Mouse (Mus musculus) thymus, postnatal 14 days (tissue): ENCODE data around the gene Hspa2.
A peak's percentile ranks its signal among the peaks of the same experiment; 100 is the strongest.
"Not testable (repeated sequence)": the region's sequence is repeated elsewhere in the genome, so short reads cannot be mapped to it uniquely, and the experiment has no call there.

Experiments used
- DNase-seq: peaks from one replicate; pipeline ENCODE4 v3.0.0; 2021

The Hspa2 gene

DNA sequence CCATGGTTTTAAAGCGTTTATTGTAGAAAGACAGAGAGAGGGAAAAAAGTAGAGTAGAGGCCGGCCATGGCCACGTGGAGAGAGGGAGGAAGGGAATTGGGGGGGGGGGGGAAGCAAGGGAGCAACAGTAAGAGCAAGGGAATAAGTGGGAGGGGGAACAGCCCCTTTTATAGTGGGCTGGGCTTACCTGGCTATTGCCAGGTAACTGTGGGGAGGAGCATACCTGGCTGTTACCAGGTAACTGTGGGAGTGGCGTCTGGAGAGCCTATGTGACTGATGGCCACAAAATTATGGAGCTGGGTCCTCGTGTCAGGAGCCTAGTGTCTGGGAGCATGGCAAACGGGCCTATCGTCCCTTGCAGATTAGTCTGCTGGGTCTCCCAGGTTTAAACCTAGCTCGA, 31.6 kb downstream of the Hspa2 start:
- no peak for DNase-seq

DNA sequence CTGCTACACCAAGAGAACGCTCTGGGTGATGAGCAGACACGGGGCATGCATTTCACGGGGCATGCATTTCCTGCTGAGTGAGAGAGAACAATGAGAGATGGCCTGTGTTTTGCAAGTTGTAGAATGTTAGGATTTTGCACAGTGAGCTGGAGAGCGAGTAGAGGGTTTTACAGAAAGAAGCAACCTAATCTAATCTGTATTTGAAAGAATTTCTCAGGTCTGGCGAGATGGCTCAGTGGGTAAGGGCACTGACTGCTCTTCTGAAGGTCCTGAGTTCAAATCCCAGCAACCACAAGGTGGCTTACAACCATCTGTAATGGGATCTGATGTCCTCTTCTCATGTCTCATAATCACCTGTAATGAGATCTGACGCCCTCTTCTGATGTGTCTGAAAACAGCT, 39.5 kb downstream of the Hspa2 start:
- DNase-seq, result not testable (repeated sequence)

DNA sequence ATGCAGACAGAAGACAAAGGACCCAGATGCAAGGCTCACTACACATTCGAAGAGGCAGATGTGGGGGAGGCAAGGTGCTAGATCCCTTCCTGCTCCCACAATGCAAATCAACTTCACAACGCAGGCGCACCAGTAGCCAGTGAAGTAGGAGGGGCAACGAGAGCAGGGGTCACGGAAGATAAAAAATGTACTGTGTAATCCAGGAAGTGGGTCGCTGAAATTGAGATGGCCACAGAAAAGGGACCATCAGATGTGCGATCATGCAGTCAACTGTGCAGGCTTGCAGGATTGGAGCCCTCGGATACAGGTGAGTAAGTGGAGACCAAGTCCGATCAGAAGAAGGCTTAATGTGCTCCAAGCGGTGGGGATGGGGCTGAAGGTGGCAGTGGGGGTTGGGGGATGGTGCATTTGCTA, 40.4 kb downstream of the Hspa2 start:
- peak; percentile 15 for DNase-seq

DNA sequence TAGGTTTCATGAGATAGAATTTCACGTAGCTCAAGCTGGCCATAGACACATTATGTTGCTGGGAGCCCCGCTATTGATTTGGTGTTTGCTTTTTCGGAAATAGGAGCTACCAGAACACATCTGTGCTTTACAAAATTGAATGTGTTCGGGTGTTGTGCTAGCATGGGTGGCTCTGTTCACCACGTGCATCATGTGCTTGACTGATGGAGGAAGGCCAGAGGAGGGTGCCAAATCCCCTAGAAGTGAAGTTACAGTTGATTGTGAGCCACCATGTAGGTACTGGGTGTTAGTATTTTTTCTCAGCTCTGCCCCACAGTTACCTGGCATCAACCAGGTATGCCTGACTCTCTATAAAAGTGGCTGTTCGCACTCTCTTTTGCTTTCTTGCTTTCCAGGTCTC, 40.9 kb downstream of the Hspa2 start:
- DNase-seq, result no peak

DNA sequence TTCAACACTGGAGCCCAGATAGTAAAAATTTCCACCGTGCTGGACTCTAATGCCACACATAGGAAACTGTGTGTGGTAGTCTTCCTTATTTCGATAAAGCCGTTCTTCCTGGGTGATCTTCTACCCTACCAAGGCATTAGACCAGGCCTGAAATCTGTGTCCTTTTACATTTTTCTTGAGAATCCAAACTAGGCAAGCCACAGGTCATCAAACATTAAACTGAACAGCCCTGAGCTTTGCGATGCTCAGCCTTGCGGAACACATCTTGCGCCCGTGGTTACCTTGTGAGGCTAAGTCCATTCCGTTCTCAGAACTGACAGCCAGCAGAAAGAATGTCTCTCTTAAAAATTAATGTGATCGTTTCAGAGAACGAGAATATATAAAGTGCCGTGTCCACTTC, 42.2 kb downstream of the Hspa2 start:
- no peak for DNase-seq

DNA sequence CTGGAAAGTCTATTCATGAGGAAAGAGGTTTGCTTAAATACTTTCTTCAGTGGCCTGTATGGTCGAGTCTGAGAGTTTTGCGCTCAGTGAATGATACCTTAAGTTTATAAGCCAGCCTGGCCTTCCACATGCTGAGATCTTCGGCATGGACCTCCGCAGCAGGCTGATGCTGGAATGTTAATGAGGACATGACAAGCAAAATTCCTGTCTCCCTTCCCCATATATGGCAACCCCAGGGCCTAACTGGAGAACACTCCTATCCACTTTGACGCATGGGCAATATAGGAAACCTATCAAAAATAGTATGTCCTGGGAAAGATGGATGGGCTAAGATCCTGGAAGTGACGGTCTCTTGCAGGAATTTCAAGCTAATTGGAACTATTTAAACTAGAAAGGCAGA, 44.2 kb downstream of the Hspa2 start:
- DNase-seq, result no peak

DNA sequence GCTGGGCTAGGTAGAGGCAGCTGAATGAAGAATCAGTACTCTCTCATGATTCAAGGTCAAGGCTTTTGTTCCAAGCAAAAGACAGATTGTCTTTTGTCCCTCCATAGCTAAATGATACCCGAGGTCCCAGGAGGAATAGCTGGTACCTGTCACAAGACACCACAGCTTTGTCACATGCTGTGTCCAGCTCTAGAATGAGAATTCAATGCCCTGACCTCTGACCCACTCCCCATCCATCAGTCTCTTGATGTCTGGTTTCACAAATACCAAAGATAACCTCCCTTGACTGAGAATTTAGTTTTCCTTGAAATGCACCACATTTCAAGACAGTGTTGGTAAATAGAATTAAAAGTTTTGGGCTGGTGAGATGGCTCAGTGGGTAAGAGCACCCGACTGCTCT, 48.2 kb downstream of the Hspa2 start:
- no peak for DNase-seq
